Mouse (Mus musculus) CH12.LX (cell line): ENCODE measurements around the gene Tmem233.

Experiments used
- CTCF ChIP-seq, 2 experiments: IDR thresholded peaks in 1 of 2; conservative IDR thresholded peaks in 1 of 2; 2 replicates each; pipeline ENCODE4 v1.5.1; 2011 to 2012; ENCODE audit warnings: low read depth in 2 of 2, low read length in 2 of 2, improper control_type of control experiment in 1 of 2, inconsistent platforms in 1 of 2, mild to moderate bottlenecking in 1 of 2, moderate library complexity in 1 of 2
- EP300 ChIP-seq: IDR thresholded peaks from 2 replicates; pipeline ENCODE4 v1.6.1; 2011; ENCODE audit warnings: low read length, improper control_type of control experiment
- POLR2A ChIP-seq: IDR thresholded peaks from 2 replicates; pipeline ENCODE4 v1.6.1; 2011; ENCODE audit warnings: low read depth, mild to moderate bottlenecking, improper control_type of control experiment, low read length
- ZNF384 ChIP-seq: IDR thresholded peaks from 2 replicates; pipeline ENCODE4 v1.6.1; 2012; ENCODE audit warnings: low read depth, low read length, improper control_type of control experiment, inconsistent platforms

DNA sequence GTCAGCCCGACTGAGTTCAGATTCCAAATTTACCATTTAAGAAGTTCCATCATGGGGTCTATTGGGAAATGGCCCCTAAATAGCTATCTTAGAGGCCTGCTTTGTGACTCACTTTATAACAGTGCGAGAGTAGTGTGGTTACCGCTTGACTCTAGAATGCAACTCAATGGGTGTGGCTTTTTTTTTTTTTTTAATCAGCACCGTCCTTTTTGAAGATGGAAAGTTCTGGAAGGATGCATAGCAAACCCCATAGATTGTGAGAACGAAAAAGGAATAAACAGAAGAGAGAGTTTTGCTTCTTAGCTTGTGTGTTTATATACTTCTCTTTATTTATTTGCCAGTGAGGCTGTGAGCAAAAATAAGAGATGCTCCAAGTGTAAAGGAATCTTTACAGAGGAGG, 56.9 kb downstream of the Tmem233 start:
- no peak for TF ChIP-seq CTCF (conservative IDR thresholded peaks at IDR 0.05 in 1 of 2, IDR thresholded peaks at IDR 0.05 in 1 of 2; ENCODE audit: low read depth in 2 of 2, low read length in 2 of 2)
- TF ChIP-seq POLR2A: no peak
- TF ChIP-seq EP300: no peak
- no peak for TF ChIP-seq ZNF384
